Mouse (Mus musculus) ES-E14 (cell line): ENCODE data around the gene Crhr1. TPM values are rescaled to one million over a fixed set of nuclear protein-coding genes. Genes with fewer than 3 reads are reported as not detected.

Source experiments
- DNase-seq: peaks from one replicate; pipeline ENCODE4 v3.0.0-alpha.2; 2013; ENCODE audit warnings: low read depth, low spot score
- H3K27ac ChIP-seq: 2 replicates; pipeline ENCODE4 v1.5.1; 2012; ENCODE audit warnings: low read depth, mild to moderate bottlenecking, low read length, moderate library complexity, mixed read lengths; ENCODE audit not compliant: poor library complexity, insufficient read depth, severe bottlenecking
- H3K36me3 ChIP-seq: 2 replicates; pipeline ENCODE4 v1.6.1; 2012; ENCODE audit warnings: mild to moderate bottlenecking, low read length, moderate library complexity, mixed read lengths; ENCODE audit not compliant: control insufficient read depth, poor library complexity, insufficient read depth, severe bottlenecking
- H3K4me1 ChIP-seq, 2 experiments: fragments of 150-350 bp in 1 of 2; sonication (generic) in 1 of 2; 2 replicates each; pipeline ENCODE4 v1.6.1; 2012; ENCODE audit warnings: low read length in 2 of 2, mild to moderate bottlenecking in 1 of 2, mixed read lengths in 1 of 2; ENCODE audit not compliant: control insufficient read depth in 2 of 2, insufficient read depth in 2 of 2, poor library complexity in 1 of 2
- H3K4me3 ChIP-seq, 2 experiments: fragments of 150-350 bp in 1 of 2; sonication (generic) in 1 of 2; 2 replicates each; pipeline ENCODE4 v1.5.1; 2012; ENCODE audit warnings: low read length in 2 of 2, low read depth in 1 of 2, mild to moderate bottlenecking in 1 of 2, mixed read lengths in 1 of 2; ENCODE audit not compliant: insufficient read depth in 1 of 2, poor library complexity in 1 of 2, severe bottlenecking in 1 of 2
- H3K9ac ChIP-seq: 2 replicates; pipeline ENCODE4 v1.6.1; 2012; ENCODE audit warnings: low read depth, mild to moderate bottlenecking, low read length, mixed read lengths; ENCODE audit not compliant: poor library complexity, insufficient read depth, severe bottlenecking
- H3K9me3 ChIP-seq: fragments of 150-350 bp; sonication (generic); 2 replicates; pipeline ENCODE4 v1.6.1; 2012; ENCODE audit warnings: low read depth, mild to moderate bottlenecking, low read length; ENCODE audit not compliant: control insufficient read depth, insufficient read depth
- CHD2 ChIP-seq: IDR thresholded peaks from 2 replicates; pipeline ENCODE4 v1.6.1; 2014; ENCODE audit warnings: mild to moderate bottlenecking, low read depth, low read length, inconsistent platforms
- HCFC1 ChIP-seq: IDR thresholded peaks from 2 replicates; pipeline ENCODE4 v1.6.1; 2012; ENCODE audit warnings: low read length, inconsistent platforms, borderline replicate concordance; ENCODE audit not compliant: insufficient read depth
- MAFK ChIP-seq: IDR thresholded peaks from 2 replicates; pipeline ENCODE4 v1.6.1; 2014; ENCODE audit warnings: mild to moderate bottlenecking, low read depth, low read length, inconsistent platforms; ENCODE audit not compliant: insufficient read depth
- ZC3H11A ChIP-seq: IDR thresholded peaks from 2 replicates; pipeline ENCODE4 v1.6.1; 2012; ENCODE audit warnings: low read depth, mild to moderate bottlenecking, inconsistent platforms, low read length, borderline replicate concordance
- ZNF384 ChIP-seq: IDR thresholded peaks from 2 replicates; pipeline ENCODE4 v1.6.1; 2012; ENCODE audit warnings: low read depth, low read length, inconsistent platforms
- in situ Hi-C, 2 experiments: fragments of 600-800 bp; cut with MboI; formaldehyde crosslinking; loops; one replicate each; pipeline ENCODE4 v1.15.1; 2025; ENCODE audit warnings: low sequenced_read_pairs in 2 of 2, inconsistent platforms in 1 of 2; ENCODE audit not compliant: unreplicated experiment in 2 of 2
- total RNA-seq: library from RNA; depleted of rRNA; stranded (reverse); fragments of 300-350 nt; gene quantifications from 2 replicates; pipeline ENCODE4 v1.2.3, GENCODE M21; 2012

Crhr1 gene
- total RNA-seq, 1 experiment = 0.09 TPM

DNA sequence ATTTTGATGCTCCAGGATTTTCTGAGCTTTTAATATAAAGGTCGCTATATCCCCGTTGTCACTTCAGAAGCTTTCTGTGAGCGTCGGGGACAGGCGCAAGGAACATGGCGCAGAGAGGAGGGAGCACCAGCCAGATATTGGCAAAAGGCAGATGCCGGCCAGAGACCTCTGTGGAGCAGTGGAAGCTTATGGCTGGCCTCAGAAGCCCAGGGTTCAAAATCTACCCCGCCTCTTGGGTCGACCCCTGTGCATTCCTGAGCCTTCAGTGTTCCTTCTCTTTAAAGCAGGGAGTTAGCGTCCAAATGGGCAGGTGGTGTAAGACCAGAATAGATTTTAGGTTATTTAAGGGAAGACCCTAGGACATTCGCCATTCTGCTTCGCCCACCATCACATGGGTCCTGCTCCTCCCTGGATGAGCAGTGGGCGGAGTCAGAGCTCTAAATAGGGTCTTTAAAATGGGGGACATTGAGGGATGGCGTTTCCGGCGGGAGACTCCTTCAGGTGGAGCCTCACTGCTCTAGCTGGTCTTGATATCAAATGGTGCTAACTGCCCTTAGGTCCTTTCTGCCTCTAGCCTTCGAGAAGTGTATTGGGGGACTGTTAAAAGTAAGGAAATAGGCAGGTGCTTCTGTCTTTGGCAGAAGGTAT, 25.7 kb downstream of the Crhr1 start:
- no peak overlapping the region for H3K9ac ChIP-seq
- no peaks in the 10 kb centered on the region for H3K36me3 ChIP-seq
- no peaks in the 10 kb centered on the region for H3K4me1 ChIP-seq
- peak overlapping the region; percentile 32 to 59; a peak in 3 of 4 replicates for H3K4me3 ChIP-seq
- TF ChIP-seq MAFK (no peak), ZC3H11A (no peak), HCFC1 (no peak), ZNF384 (no peak), CHD2 (no peak)
- in situ Hi-C loops = no loop called here
- DNase-seq = no peak
- H3K27ac ChIP-seq = no peak overlapping the region
- H3K9me3 ChIP-seq = no peaks in the 10 kb centered on the region

DNA sequence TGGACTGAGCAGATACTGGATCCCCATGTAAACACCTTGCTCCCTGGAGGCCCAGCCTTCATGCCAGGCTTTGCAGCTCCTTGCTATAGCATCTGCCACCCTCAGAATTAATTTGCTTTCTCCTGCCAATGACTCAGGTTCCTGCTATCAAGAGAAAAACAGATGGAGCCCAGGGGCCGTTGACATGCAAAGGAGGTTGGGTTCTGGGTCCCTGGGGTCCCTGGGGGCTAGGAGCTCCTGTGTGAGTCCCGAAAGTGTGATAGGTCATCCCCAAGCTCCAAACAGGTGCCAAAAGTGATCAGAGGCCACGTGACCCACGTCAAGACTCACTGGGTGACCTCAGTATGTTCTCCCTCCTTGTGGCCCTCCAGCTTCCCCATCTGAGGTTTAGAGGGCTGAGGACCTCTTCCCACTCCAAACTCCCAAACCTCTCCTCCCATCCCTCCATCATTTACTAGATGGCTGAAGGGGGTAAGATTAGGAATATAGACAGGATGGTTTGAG, 27.2 kb downstream of the Crhr1 start:
- no peak for DNase-seq
- no peaks in the 10 kb centered on the region for H3K9me3 ChIP-seq
- H3K9ac ChIP-seq = no peak overlapping the region
- H3K4me1 ChIP-seq = no peaks in the 10 kb centered on the region
- H3K27ac ChIP-seq = no peak overlapping the region
- H3K36me3 ChIP-seq = no peaks in the 10 kb centered on the region
- no peak for TF ChIP-seq MAFK
- H3K4me3 ChIP-seq = no peak overlapping the region
- in situ Hi-C loops = loop anchor here in 1 of 2 experiments (10.0 kb wide), 1 partner anchor 165 kb away; no protein-coding TSS in a partner anchor

GRCm38 (mm10) chr11:104161153-104161552, 28.5 kb downstream of the Crhr1 start:
- Histone ChIP-seq H3K27ac (no peak overlapping the region), H3K36me3 (no peaks in the 10 kb centered on the region), H3K9ac (no peak overlapping the region), H3K4me3 (no peak overlapping the region), H3K9me3 (no peaks in the 10 kb centered on the region), H3K4me1 (no peaks in the 10 kb centered on the region)
- no peak for DNase-seq
- in situ Hi-C loops = loop anchor here in 1 of 2 experiments (10.0 kb wide), 1 partner anchor 166 kb away; no protein-coding TSS in a partner anchor
- TF ChIP-seq ZC3H11A (no peak), ZNF384 (no peak), CHD2 (no peak), MAFK (no peak), HCFC1 (no peak)

DNA sequence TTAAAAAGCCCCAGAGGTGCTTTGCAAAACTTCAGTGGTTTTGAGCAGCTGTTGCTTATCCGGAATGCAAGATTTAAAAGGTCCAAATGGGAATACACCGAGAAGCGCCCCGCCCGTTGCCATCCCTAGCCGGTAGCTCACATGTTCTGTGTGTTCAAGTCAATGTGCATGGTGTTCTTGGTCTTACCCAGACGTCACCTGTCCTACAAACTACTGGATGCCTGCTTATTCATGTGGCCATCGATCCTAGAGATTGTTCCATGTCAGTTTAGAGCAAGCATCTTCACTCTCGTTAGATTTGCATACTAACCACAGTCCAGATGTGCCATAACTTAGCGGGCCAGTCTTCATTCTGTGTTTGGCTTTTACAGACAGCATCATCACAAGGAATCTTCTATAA, 31.6 kb downstream of the Crhr1 start:
- no peaks in the 10 kb centered on the region for H3K36me3 ChIP-seq
- no peak for DNase-seq
- H3K27ac ChIP-seq = no peak overlapping the region
- TF ChIP-seq ZC3H11A = no peak
- TF ChIP-seq ZNF384 = no peak
- TF ChIP-seq MAFK = no peak
- no peak for TF ChIP-seq CHD2
- no peak for TF ChIP-seq HCFC1
- in situ Hi-C loops = loop anchor here in 1 of 2 experiments (10.0 kb wide), 1 partner anchor 169 kb away; no protein-coding TSS in a partner anchor
- H3K9me3 ChIP-seq = no peaks in the 10 kb centered on the region
- no peak overlapping the region for H3K9ac ChIP-seq
- H3K4me1 ChIP-seq = no peaks in the 10 kb centered on the region
- no peak overlapping the region for H3K4me3 ChIP-seq
